Mouse (Mus musculus) forebrain, postnatal 0 days (tissue): ENCODE results near the gene Nup98. TPM values are rescaled to one million over a fixed set of nuclear protein-coding genes. Genes with fewer than 3 reads are reported as not detected.
A peak's percentile ranks its signal among the peaks of the same experiment; 100 is the strongest.

Experiments
- ATAC-seq: fragments of 200-750 bp; cut with Nextera tagmentation; 2 replicates; pipeline ENCODE4 v1.8.0; 2017; ENCODE audit warnings: mild to moderate bottlenecking, moderate library complexity
- DNase-seq: peaks from one replicate; pipeline ENCODE4 v3.0.0-alpha.2; 2015
- H3K27ac ChIP-seq: fragments of 300-500 bp; sonication (generic); 2 replicates; pipeline ENCODE4 v1.5.1; 2014; ENCODE audit warnings: low read depth, mild to moderate bottlenecking, antibody characterized with exemption, low read length, moderate library complexity, mixed read lengths
- H3K27me3 ChIP-seq: fragments of 300-500 bp; sonication (generic); 2 replicates; pipeline ENCODE4 v1.6.1; 2014; ENCODE audit warnings: mild to moderate bottlenecking, low read length, mixed read lengths; ENCODE audit not compliant: insufficient read depth
- H3K36me3 ChIP-seq: fragments of 300-500 bp; sonication (generic); 2 replicates; pipeline ENCODE4 v1.6.1; 2014; ENCODE audit warnings: mild to moderate bottlenecking, moderate library complexity; ENCODE audit not compliant: insufficient read depth
- H3K4me1 ChIP-seq: fragments of 300-500 bp; sonication (generic); 2 replicates; pipeline ENCODE4 v1.6.1; 2014; ENCODE audit warnings: antibody characterized with exemption; ENCODE audit not compliant: insufficient read depth
- H3K4me2 ChIP-seq: fragments of 300-500 bp; sonication (generic); 2 replicates; pipeline ENCODE4 v1.6.1; 2014; ENCODE audit warnings: low read depth, mild to moderate bottlenecking, moderate library complexity
- H3K4me3 ChIP-seq: fragments of 300-500 bp; sonication (generic); 2 replicates; pipeline ENCODE4 v1.5.1; 2014; ENCODE audit warnings: low read depth, low read length, mixed read lengths
- H3K9ac ChIP-seq: fragments of 300-500 bp; sonication (generic); 2 replicates; pipeline ENCODE4 v1.6.1; 2014; ENCODE audit warnings: mild to moderate bottlenecking
- H3K9me3 ChIP-seq: fragments of 300-500 bp; sonication (generic); 2 replicates; pipeline ENCODE4 v1.6.1; 2016; ENCODE audit warnings: low read length
- CTCF ChIP-seq: sonication (generic); IDR thresholded peaks from 2 replicates; pipeline ENCODE4 v1.5.1; 2016; ENCODE audit warnings: antibody characterized with exemption, control low read depth, low read depth
- WGBS: fragments of 180-500 bp; shearing (Covaris S2); extraction: QIAGEN DNeasy Blood & Tissue Kit; methylation state at CpG from one replicate; pipeline ENCODE4 v1.1.7; 2014; 5-methylcytosine and 5-hydroxymethylcytosine counted together
- polyA plus RNA-seq: library from polyadenylated mRNA; unstranded; fragments of >200 nt; fragmentation: Nextera tagmentation; extraction: Ambion mirVana; gene quantifications from 2 replicates; pipeline ENCODE4 v1.2.1, GENCODE M21; 2015
- total RNA-seq: library from RNA; depleted of rRNA; stranded (reverse); fragments of >200 nt; gene quantifications from 2 replicates; pipeline ENCODE4 v1.2.3, GENCODE M21; 2014

The Nup98 gene
- total and polyA plus RNA-seq, 2 experiments from 2014 or later, result 9.5 to 40.9 TPM

GRCm38 (mm10) chr7:102221899-102222298 lies 11.9 kb upstream of the Nup98 start:
- H3K9me3 ChIP-seq, result no peaks in the 10 kb centered on the region
- 35% methylated on average over 1 of the region's 1 CpGs for WGBS
- no peak for ATAC-seq
- H3K27me3 ChIP-seq, result no peaks in the 10 kb centered on the region
- no peaks in the 10 kb centered on the region for H3K4me1 ChIP-seq
- no peak for TF ChIP-seq CTCF
- no peaks in the 10 kb centered on the region for H3K36me3 ChIP-seq
- no peak for DNase-seq
- H3K4me3 ChIP-seq, result peak overlapping the region; percentile 57
- no peak overlapping the region for H3K9ac ChIP-seq
- no peak overlapping the region for H3K27ac ChIP-seq
- H3K4me2 ChIP-seq, result peak overlapping the region; percentile 84

DNA sequence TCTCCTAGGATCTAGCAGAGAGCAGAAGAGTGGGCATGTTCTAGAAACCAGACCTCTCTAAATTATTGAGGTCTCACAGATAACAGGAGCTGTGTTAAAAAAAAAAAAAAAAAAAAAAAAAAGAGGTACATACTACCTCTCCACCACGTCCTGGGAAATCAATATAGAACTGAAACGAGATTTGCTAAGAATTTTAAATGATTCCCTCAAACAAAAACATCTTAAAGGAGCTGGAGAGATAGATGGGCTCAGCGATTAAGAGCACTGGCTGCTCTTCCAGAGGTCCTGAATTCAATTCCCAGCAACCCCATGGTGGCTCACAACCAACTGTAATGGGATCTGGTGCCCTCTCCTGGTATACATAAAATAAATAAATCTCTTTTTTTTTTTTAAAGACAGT lies 1.1 kb upstream of the Nup98 start:
- no peaks in the 10 kb centered on the region for H3K4me1 ChIP-seq
- no peaks in the 10 kb centered on the region for H3K9me3 ChIP-seq
- DNase-seq (peak; percentile 1), ATAC-seq (no peak)
- peak overlapping the region; percentile 89 for H3K27ac ChIP-seq
- 0 out of 2 replicates have a peak, but pooled peaks have one; percentile 30 for TF ChIP-seq CTCF
- H3K36me3 ChIP-seq, result no peaks in the 10 kb centered on the region
- WGBS, result 70% methylated on average over 3 of the region's 3 CpGs
- no peaks in the 10 kb centered on the region for H3K27me3 ChIP-seq
- no peak overlapping the region; the same call in 1 of the 2 replicates for H3K9ac ChIP-seq
- H3K4me2 ChIP-seq, result peak overlapping the region; percentile 57
- peak overlapping the region; percentile 81 for H3K4me3 ChIP-seq

DNA sequence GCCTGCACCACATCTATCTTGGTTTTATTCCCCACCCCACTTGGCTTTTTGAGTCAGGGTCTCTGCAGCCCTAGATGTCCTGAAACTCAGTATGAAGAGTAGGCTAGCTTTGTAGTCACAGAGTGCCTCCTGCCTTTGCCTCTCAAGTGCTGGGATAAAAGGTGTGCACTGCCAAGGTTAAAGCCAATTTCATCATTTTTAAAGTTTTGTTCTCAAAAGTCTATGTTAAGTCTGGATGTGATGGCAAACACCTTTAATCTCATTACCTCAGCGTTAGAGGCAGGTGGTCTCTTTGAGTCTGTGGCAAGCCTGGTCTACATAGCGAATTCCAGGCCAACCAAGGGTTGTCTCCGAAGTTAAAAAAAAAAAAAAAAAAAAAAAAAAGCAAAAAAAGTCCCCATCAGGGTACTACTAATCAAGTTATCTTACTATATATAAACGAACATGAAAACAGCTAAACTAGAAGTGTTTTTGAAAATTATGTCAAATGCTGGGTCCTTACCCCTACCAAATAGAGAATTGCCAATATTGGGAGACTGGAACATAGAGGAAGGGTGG lies 1.1 kb downstream of the Nup98 start:
- Histone ChIP-seq H3K27ac (no peak overlapping the region), H3K4me3 (peak overlapping the region; percentile 81), H3K4me2 (peak overlapping the region; percentile 64), H3K9ac (peak overlapping the region; percentile 84), H3K27me3 (no peaks in the 10 kb centered on the region), H3K9me3 (no peaks in the 10 kb centered on the region), H3K4me1 (no peaks in the 10 kb centered on the region), H3K36me3 (no peaks in the 10 kb centered on the region)
- ATAC-seq (no peak), DNase-seq (no peak)
- no peak for TF ChIP-seq CTCF
- 58% methylated on average over 4 of the region's 4 CpGs for WGBS

DNA sequence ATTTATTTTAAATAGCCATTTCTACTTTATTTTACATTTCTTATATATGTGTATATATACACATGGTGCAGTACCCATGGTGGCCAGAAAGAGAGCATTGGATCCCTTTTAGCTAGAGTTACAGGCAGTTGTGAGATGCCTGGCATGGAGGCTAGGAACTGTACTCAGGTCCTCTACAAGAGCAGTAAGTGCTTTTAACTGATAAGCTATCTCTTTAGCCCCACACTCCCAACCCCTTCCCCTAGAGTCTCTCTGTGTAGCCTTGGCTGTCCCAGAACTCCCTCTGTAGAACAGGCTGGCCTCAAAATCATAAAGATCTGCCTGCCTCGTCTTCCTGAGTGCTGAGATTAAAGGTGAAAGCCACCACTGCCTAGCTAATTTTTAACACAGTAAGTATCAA lies 4.3 kb downstream of the Nup98 start:
- no peak overlapping the region for H3K27ac ChIP-seq
- TF ChIP-seq CTCF, result no peak
- H3K9ac ChIP-seq, result no peak overlapping the region
- DNase-seq (no peak), ATAC-seq (no peak)
- H3K4me1 ChIP-seq, result no peaks in the 10 kb centered on the region
- H3K4me2 ChIP-seq, result no peak overlapping the region
- no peaks in the 10 kb centered on the region for H3K27me3 ChIP-seq
- H3K36me3 ChIP-seq, result no peaks in the 10 kb centered on the region
- no peak overlapping the region for H3K4me3 ChIP-seq
- no peaks in the 10 kb centered on the region for H3K9me3 ChIP-seq
- 91% methylated on average over 1 of the region's 1 CpGs for WGBS

DNA sequence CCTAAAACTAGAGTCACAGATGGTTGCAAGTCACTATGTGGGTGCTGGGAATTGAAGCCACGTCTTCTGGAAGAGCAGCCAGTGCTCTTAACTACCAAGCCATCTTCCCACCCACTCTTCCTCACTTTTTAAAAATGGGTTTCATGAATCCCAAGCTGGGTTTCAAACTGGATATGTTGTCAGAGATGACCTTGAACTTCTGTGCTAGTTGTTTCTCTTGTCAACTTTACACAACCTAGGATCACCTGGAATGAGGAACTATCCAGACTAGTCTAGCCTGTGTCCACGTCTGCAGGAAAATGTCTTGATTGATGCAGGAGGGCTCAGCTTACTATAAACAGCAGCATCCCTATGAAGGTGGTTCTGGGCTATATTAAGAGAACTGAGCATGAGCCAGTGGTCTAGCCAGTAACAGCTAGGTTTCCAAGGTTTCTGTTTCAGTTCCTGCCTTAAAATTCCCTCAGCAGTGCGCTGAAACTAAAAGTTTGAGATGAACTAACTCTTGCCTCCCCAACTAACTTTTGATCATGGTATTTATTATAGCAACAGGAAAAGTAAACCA lies 5.6 kb downstream of the Nup98 start:
- DNase-seq (no peak), ATAC-seq (no peak)
- TF ChIP-seq CTCF, result no peak
- H3K27ac ChIP-seq, result no peak overlapping the region
- H3K4me3 ChIP-seq, result no peak overlapping the region
- no peaks in the 10 kb centered on the region for H3K9me3 ChIP-seq
- H3K36me3 ChIP-seq, result no peaks in the 10 kb centered on the region
- no peak overlapping the region for H3K4me2 ChIP-seq
- no peaks in the 10 kb centered on the region for H3K4me1 ChIP-seq
- H3K27me3 ChIP-seq, result no peaks in the 10 kb centered on the region
- H3K9ac ChIP-seq, result no peak overlapping the region
- WGBS, result 94% methylated on average over 3 of the region's 3 CpGs

DNA sequence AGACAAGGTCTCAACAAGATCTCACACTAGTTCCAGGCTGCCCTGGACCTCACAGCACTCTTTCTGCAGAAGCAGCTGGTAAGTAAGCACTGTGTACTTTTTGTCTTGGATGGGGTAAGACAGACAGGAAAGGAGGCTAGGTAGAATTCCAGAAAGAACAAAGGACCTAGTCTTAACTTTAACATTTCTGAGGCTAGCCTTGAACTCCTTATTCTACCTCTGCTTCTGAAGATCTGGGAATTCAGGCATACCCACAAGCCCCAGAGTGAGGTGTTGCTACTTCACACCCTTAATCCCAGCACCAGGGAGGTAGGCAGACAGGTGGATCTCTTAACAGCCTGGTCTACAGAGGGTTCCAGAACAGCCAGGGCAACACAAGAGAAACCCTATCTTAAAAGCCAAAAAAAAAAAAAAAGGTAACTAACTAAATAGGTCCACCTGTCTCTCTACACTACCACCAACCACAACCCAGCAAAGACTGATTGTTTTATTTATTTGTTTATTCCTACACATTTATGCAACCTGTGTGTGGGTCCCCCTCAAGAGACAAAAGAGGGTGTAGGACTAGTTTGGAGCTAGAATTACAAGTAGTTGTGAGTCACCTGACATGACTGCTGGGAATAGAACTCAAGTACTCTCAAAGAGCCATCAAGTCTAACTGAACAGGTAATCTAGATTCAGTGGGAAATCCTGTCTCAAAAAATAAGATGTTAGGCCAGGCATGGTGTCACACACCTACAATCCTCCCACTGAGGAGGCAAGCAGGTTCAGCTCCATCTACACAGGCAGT lies 8.8 kb downstream of the Nup98 start:
- ATAC-seq, result no peak
- Histone ChIP-seq H3K36me3 (no peaks in the 10 kb centered on the region), H3K4me2 (no peak overlapping the region), H3K4me1 (no peaks in the 10 kb centered on the region), H3K27me3 (no peaks in the 10 kb centered on the region), H3K9me3 (no peaks in the 10 kb centered on the region), H3K4me3 (no peak overlapping the region), H3K9ac (no peak overlapping the region), H3K27ac (no peak overlapping the region)
- DNase-seq, result no peak
- TF ChIP-seq CTCF, result no peak

GRCm38 (mm10) chr7:102200576-102200975 lies 9.4 kb downstream of the Nup98 start:
- Histone ChIP-seq H3K4me1 (no peaks in the 10 kb centered on the region), H3K27me3 (no peaks in the 10 kb centered on the region), H3K27ac (no peak overlapping the region), H3K9ac (no peak overlapping the region), H3K36me3 (no peaks in the 10 kb centered on the region), H3K9me3 (no peaks in the 10 kb centered on the region), H3K4me2 (no peak overlapping the region), H3K4me3 (no peak overlapping the region)
- TF ChIP-seq CTCF, result no peak
- DNase-seq (no peak), ATAC-seq (no peak)
- WGBS, result 85% methylated on average over 3 of the region's 3 CpGs
